Mouse (Mus musculus) gastrocnemius, adult 8-10 months (tissue): Measurements from ENCODE around the gene Mta3. TPM values are rescaled to one million over a fixed set of nuclear protein-coding genes. Genes with fewer than 3 reads are reported as not detected.
"Not testable (repeated sequence)": the region's sequence is repeated elsewhere in the genome, so short reads cannot be mapped to it uniquely, and the experiment has no call there.

Source experiments
- DNase-seq, 2 experiments: peaks; one replicate each; pipeline ENCODE4 v3.0.0; 2022; ENCODE audit warnings: low spot score in 2 of 2
- total RNA-seq, 4 experiments: library from RNA; stranded (reverse); gene quantifications; 2 replicates each; pipeline ENCODE4 v1.2.4; 2022

Mta3 gene
- total RNA-seq, 4 experiments from 2014 or later, result 6.1 to 8.8 (median 7.3) TPM

DNA sequence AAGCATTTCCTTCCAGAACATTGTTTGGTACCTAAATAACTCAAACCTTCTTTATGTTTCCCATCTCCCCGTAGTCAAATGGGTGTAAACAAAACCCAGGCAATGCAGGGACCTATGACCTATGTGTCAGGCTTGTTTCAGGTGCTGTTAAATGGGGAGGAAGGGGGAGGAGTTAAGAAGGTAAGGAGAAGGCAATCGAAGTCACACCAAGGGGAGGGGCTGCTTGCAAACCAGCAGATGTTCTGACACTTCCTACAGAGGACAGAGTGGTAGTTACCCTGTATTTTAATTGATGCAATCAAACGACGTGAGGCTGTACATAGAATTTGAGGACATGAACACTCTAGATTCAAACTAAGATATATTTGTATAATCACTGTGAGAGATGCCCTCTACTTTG, 142.5 kb downstream of the Mta3 start:
- no peak for DNase-seq

DNA sequence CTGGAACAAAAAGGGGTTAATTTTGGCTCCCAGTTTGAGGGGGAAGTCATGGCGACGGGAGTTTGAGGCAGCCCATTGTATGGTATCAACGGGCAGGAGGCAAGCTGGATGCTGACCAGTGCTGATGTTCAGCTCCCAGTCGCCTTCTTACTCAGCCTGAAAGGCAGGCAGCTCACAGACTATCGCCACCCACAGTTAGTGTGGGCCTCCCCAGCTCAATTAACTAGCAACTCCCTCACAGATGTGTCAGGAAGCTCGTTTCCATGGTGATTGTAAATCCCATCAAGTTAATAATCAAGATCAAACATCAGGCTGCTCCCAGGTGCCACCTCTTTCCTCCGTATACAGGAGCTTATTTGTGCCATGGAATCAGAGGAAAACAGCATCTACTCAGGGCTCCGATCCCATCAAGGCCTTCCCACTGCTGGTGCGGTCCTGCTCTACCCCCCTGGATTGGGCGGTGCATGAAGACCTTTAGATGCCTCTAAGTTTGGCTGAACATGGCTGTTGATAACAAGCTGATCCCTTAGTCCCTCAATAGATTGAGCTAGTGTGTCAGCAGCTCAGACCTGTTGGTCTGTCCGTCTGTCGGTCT, 143.2 kb downstream of the Mta3 start:
- DNase-seq, result no peak

DNA sequence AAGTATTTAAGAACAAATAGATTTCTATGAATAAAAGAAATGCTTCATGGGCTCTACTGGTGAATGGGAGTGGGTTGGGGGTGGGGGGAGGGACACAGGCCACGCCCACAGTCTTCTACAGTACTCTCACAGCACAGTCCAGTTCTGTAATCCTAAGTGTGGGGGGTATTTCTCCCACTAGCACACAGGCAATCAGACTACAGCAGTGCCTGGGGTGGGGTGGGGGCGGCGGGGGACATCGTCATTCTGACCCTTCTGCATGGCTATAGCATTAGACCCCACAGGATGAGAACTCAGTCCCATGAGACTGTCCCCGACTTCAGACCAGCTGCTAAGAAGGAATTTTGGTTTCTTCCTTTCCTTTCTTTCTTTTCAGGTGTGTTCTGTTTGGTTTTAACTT, 143.8 kb downstream of the Mta3 start:
- no peak for DNase-seq

DNA sequence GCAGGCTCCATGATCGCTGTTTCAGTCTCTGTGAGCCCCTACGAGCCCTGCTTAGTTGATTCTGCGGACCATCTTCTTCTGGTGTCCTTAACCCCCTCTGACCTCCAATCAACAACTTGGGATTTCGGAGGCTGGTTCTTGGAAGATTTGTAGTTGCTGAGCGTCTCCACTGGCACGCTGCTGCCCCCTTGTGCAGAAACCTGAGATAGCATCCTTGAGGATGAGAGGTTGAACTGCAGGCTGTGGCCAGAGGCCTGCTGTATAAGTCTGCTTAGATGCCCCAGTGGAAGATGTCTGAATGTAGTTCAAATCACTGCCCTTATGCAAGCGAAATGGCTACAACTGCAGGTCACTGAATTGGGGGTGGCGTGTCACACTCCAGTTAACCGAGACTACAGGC, 144.5 kb downstream of the Mta3 start:
- peak; percentile 75 to 78 for DNase-seq

DNA sequence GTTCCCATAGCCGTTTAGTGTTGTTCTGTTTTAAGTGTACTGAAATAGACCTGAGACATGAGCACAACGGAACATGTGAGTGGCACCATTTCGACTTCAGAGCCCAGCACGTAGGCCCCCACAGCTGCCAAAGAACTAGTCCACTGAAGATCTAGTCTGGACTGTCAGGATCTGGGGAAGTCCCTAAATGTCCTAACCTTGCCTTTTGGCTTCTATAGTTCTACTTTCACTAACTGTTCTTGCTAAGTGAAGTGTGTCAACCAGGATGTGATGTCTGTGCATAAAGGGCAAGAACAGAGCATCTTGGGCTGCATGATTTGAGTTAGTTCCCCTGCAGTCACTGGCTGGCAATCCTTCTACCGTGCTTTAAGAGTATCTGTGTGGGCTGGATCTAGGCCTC, 144.9 kb downstream of the Mta3 start:
- no peak for DNase-seq

DNA sequence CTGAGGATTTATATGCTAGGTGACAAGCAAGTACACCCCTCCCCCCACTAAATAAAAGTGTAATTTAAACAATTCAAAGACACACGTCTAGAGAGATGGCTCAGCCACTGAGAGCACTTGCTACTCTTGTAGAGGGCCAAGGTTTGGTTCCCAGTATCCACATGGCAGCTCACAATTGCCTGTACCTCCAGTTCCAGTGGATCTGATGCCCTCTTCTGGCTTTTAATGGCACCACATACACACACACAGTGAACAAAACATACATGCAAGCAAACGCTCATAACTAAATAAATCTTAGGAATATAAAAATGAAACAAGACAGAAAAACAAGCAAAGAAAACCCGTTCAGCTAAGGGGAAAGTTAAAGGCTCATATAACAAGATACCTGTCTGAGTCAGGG, 147.9 kb downstream of the Mta3 start:
- no peak for DNase-seq

DNA sequence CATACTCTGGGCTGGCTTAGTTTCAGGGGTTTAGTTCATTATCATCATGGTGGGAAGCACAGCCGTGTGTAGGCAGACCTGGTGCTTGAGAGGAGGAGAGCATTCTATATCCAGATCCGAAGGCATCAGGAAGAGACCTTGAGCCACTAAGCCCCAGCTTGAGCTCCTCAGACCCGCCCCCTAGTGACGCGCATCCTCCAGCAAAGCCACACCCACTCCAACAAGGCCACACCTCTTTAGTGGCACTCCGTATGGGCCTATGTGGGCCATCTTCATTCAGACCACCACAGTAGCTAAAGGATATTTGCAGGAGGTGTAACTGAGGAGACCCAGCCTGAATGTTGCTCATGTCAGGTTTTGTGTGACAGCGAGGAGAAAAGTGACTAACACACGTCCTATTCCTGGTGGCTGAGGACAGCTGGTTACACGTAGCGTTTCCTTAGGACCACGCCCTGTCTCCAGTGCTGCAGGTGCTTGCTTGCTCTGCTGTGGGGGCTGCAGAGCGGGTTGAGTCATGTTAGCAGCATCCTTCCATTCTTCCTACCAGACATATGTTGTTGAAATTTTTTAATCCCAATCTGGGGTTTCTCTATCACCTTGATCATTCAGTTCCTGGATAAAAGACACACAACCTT, 148.4 kb downstream of the Mta3 start:
- DNase-seq, result no peak

DNA sequence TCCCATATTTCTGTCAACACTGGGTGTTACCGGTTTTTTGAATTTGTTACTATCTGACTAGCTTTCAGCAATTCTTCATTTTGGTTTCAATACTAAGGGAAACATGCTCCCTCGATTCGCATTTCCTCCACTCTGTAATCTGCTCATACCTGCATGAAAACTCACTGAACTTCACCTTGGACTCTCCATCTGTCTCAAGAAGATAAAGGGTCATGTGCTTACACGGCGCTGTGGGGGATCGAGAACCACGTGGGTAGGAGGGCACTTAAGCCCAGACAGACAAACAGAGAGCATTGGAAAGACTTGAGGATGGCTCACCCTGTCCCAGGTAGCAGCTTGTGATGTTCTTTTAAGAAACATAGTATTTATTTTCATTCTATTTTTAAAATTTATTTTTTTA, 152.4 kb downstream of the Mta3 start:
- DNase-seq, result no peak

DNA sequence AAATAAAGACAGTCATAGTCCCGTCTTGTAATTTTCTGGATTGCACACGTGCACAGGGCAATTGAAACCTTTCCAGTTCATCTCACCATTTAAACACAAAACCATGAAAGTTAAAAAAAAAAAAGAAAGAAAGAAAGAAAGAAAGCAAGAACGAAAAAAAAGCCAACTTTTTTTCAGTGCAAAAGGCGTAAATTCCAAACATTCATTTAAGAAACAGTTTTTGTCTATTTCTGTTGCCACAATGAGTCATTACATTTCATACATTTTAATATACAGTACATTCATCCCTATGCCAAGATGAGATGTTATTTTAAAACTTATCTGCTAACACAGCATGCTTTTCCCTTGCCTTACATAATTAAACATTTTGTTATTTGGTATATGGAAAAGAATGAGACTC, 153.7 kb downstream of the Mta3 start:
- DNase-seq, result no peak

DNA sequence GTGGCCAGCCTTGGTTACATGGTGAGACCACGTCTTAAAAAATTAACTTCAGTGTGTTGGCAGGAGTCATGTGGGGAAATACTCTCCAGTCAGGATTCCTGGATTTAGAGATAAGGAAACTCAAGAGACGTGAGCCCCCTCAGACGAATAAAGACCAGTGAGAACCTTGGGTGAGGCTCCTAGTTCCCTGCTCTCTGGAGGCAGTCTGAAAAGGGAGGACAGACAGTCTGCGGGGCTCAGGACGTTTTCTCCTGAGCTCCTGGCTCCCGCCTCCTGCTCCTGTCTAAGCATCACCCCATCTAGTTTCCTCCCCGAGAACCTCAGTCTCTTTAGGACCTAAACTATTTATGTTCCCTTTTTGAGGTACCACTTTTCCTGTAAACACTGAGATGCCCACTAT, 154.3 kb downstream of the Mta3 start:
- DNase-seq, result no peak

DNA sequence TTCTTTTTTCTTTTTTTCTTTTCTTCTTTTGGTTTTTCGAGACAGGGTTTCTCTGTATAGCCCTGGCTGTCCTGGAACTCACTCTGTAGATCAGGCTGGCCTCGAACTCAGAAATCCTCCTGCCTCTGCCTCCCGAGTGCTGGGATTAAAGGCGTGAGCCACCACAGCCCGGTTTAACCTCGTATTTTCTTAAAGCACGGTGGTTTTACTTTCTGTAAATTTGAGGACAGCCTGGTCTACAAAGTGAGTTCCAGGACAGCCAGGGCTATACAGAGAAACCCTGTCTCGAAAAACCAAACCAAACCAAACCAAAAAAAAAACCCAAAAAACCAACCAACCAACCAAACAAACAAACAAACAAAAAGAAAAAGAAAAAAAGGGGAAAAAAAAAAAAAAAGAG, 155.0 kb downstream of the Mta3 start:
- DNase-seq, result not testable (repeated sequence)

DNA sequence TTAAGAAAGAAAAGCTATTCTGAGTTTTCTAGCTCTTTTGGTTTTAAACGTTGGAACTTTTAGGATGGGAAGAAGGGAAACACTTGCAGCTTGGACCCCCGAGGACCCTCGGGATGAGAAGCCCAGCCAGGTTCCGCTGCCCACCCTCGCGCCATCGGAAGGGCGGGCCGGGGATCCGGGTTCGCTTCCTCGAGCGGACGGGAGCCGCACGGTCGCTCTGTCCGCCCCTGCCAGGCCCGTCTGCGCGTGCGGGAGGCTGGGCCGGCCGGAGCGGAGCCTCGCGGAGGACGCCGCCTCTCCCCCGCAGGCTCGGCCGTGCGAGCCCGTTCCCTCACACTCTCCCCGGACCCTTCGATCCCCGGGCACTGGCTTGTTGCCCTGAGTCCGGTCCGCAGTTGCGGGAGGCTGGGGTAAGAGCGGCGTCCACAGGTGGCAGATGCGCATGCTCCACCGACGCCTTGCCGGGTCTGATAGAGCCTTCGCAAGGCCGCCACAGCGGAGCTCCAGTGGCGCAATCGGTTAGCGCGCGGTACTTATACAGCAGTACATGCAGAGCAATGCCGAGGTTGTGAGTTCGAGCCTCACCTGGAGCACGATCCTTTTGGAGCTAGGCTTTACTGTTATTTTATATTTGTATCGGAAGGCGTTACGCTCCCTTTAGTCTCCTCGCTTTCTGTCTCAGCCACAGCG, 155.6 kb downstream of the Mta3 start:
- DNase-seq, result peak; percentile 86 to 90

DNA sequence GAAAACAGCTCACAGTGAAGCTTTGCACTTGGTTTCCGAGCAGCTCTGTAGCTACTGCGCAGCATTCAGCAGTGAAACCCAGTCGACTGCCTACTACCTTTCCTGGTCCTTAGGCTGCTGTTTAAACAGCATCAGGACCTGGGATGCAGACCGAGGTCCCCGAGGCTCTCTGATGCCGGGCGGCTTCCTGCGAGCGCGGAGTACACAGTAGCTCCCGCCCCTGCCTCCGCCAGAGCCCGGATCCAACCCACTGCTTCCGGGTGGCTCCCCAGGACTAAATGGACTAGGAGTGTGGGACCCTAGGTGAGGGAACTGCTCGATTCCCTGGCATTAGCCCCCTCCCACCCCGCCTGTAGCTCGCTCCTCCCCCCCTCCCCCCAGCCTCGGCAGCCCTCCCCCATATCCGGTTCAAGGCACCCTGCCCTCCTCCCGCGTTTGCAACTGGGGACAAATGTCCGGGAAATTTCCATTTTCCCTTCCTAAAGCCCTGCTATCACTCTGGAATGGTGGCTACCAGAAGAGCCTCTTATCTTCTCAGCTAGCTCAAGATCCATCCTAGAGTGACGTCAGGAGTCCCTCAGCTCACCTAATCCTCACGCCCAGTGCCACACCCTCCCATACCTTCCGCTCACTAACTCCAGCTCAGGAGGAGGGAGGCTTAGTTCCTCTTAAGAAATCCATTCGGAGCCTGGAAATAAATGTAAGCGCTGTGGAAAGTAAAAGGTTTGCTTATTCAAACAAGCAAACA, 156.3 kb downstream of the Mta3 start:
- peak in 1 of 2 experiments; percentile 24 for DNase-seq

DNA sequence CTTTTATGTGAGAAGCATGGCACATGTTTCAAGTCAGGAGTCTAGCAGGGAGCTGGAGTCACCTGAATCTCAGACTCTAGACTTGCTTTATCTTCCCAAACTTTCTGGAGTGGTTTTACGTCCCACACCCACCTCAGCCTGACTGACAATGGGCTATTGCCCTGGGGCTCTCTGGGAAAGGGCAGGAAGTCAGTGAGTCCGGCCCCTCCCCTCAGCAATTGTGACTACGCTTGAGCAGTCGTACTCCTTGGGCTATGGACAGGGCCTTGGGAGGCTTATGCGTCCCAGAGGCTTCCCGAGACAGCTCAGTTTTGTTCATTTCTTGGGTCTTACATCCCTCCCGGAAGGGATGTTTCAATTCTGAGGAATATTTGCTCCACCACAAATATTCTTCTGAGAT, 159.4 kb downstream of the Mta3 start:
- no peak for DNase-seq

DNA sequence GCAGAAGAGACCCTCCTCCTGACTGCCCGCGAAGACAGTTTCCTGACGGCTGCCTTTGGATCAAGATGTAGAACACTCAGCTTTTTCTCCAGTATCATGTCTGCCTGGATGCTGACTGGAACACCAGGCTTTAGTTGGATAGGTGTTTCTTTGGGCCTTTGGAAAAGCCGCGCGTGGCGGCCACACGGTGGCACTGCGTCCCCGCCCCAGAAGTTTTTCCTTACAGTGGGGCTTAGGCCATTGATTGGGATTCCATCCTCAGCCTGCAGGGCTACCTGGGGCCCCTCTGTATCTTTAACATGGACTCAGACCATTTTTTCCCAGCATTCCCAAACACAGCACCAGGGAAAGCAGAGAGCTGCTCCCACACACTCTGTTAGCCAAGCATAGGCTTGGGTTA, 160.6 kb downstream of the Mta3 start:
- DNase-seq, result no peak

DNA sequence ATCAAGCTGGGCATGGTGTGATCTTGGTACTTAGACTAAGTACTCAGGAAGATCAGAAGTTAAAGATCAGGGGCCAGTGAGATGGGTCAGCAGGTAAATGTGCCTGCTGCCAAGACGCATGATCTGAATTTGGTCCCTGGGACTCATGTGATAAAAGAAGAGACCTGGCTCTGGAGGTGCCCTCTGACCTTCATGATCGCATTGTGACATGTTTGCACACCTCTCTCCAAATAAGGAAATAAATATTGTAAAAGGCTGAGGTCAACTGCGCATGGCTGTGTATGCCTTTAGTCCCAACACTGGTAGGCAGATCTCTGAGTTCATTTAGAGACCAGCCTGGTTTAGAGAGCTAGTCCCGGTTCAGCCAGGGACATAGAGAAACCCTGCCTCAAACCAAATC, 164.4 kb downstream of the Mta3 start:
- no peak for DNase-seq

Other genes starting within 250 kb of the Mta3 start
- 100 to 1,000 TPM; 158 to 179 (median 173) TPM for gene Cox7a2l, start 188.8 kb upstream of the Mta3 start, total RNA-seq
- gene Kcng3, start 74.3 kb upstream of the Mta3 start, total RNA-seq, result under 1 TPM in 1 of 4 experiments, not detected in 3; 0.09 TPM
- under 1 TPM in 1 of 4 experiments, not detected in 3; 0.40 TPM for gene Haao, start 141.8 kb downstream of the Mta3 start, total RNA-seq